Mouse (Mus musculus): ENCODE results near the gene A830018L16Rik. TPM values are rescaled to one million over a fixed set of nuclear protein-coding genes. Genes with fewer than 3 reads are reported as not detected.
"Not testable (repeated sequence)": the region's sequence is repeated elsewhere in the genome, so short reads cannot be mapped to it uniquely, and the experiment has no call there.

The A830018L16Rik gene
- total RNA-seq, 1 experiment from 2014 or later: 0.12 TPM

GRCm38 (mm10) chr1:11959421-11960206 is 545.7 kb downstream of the A830018L16Rik start:
- ATAC-seq (ENCODE audit: extremely low read depth, insufficient number of reproducible peaks, low FRiP score, poor library complexity, severe bottlenecking): no peak

DNA sequence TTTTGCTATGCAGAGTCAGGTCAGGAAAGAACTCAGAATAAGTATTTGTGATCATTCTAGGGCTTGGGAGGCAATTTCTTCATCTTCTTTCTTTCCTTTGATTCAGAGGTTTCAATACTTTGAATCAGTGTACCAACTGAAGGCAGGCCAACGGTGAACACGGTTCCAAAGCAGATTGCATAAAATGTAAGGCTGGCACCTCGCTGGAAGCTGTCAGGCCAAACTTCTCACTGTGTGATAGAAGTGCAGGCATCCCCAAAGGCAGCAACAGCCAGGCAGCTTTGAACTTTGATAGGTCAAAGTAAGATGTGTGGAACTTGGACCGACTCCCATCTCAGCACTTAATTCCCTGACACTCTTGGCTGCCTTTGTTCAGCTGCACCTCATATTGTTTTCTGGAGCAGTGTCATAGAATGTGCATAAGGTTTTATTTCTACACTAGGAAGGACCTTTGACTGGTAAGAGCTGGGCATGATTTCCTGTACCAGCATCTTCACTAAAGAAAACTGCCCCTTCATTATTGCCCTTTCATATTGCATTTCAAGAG is 568.8 kb downstream of the A830018L16Rik start:
- ATAC-seq (ENCODE audit: extremely low read depth, insufficient number of reproducible peaks, low FRiP score, poor library complexity, severe bottlenecking): no peak

- ATAC-seq (ENCODE audit: extremely low read depth, insufficient number of reproducible peaks, low FRiP score, poor library complexity, severe bottlenecking): no peak
Observed at GRCm38 (mm10) chr1:11990011-11990410, 576.1 kb downstream of the A830018L16Rik start.

- ATAC-seq (ENCODE audit: extremely low read depth, insufficient number of reproducible peaks, low FRiP score, poor library complexity, severe bottlenecking): no peak
Observed at GRCm38 (mm10) chr1:11996297-11996878, 582.5 kb downstream of the A830018L16Rik start.

DNA sequence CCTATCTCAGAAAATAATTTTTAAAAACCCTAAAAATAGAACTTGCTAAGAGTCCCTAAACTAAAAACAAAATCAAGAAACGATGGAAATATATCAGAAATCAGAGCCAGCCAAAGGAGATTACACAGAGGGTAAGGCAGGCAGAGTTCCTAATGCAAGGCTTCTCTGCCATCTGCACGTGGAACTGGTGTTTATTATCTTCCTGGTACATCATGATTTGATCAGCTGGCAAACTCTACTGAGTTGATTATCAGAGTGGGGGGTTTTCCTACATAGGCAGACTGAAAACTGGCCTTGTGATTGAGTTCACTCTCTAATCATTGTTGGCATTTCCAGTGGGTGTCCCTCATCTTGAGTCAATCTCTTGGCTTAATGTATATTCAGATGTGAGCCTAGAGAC is 583.7 kb downstream of the A830018L16Rik start:
- no peak for ATAC-seq (ENCODE audit: extremely low read depth, insufficient number of reproducible peaks, low FRiP score, poor library complexity, severe bottlenecking)

GRCm38 (mm10) chr1:12000557-12000956 is 586.7 kb downstream of the A830018L16Rik start:
- ATAC-seq (ENCODE audit: extremely low read depth, insufficient number of reproducible peaks, low FRiP score, poor library complexity, severe bottlenecking): no peak

DNA sequence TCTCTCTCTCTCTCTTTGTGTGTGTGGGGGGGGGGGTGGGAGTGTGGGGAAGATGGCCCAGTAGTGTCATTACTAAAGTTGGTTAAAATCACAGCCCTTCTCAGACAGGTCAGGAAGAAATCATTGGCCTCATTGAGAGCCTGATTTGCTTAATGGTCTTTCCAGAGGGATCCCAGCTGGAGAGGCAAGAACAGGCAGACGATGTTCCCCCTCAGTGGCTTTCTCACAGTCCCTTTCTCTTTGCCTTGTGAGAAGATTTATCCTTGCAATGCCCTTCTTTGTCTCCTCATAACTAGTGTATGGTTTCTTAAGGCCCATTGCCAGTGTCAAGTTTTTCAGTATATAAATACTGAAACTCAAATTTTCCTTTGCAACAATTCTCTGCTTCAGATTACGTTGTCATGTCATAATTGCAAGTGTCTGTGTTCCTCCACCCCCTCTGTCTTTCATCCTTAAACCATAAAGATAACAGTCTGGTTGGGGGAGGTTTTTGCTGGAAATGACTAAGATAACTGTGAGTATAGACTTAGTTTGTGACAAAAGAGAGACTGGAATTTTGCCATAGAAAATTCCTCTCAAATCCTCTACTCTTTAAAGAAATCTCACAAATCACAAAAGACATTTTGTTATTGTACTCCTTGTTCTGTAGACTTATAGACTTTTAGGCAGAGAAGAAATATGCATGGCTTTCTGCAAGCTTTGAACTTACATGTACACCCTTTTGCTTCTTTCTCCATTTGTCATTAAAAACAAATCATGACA is 595.1 kb downstream of the A830018L16Rik start:
- no peak for ATAC-seq (ENCODE audit: extremely low read depth, insufficient number of reproducible peaks, low FRiP score, poor library complexity, severe bottlenecking)

DNA sequence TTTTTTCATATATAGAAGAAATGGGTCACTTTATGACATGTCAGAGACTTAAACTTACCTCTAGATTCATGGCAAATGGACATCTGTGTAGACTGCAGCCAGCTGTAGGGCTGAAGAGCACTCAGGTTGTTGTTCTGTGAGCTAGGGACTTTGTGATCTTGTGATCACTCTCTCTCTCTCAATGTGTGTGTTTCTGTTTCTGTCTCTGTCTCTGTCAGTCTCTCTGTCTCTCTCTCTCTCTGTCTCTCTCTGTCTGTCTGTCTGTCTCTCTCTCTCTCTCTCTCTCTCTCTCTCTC is 595.6 kb downstream of the A830018L16Rik start:
- no peak for ATAC-seq (ENCODE audit: extremely low read depth, insufficient number of reproducible peaks, low FRiP score, poor library complexity, severe bottlenecking)

DNA sequence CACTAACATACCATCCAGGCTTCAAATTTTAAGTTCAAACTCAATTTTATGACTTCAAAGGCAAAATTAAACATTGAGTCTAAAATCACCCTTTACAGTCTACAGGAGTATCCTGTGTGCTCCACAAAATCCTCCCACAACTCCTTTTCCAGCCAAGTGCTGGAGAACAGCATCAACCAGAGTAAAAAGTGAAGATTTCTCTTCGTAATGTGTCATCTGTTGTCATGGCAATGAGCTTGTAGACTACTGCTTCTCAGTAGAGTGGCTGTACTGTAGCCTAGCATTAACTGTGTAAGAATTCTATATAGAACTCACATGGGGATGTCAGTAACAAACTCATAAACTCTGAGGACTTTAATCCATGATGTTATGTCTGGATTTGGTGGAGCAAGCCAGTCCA is 596.7 kb downstream of the A830018L16Rik start:
- no peak for ATAC-seq (ENCODE audit: extremely low read depth, insufficient number of reproducible peaks, low FRiP score, poor library complexity, severe bottlenecking)

DNA sequence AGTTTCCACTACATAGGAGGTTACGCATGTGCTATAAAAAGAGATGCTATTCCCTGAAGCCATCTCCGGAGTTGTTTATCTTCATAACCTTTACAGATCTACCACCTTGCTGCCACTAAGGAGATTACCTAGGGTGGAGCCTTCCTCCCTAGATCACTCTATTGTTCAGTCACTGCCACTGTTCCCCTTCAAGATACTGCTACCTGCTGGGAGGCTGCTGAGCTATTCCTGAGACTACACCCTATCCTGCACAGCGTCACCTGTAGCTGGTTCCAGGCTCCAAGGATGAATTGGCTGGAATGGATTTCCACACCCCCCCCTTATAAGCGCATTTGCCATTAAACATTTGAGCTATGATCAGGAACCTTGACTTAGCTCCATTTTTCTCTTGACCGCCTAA is 606.7 kb downstream of the A830018L16Rik start:
- not testable (repeated sequence) for ATAC-seq (ENCODE audit: extremely low read depth, insufficient number of reproducible peaks, low FRiP score, poor library complexity, severe bottlenecking)

Measured in neutrophil, adult 5-6 weeks (primary cell).